Mouse (Mus musculus): ENCODE data around the gene Hoxc5.

Hoxc5 gene

DNA sequence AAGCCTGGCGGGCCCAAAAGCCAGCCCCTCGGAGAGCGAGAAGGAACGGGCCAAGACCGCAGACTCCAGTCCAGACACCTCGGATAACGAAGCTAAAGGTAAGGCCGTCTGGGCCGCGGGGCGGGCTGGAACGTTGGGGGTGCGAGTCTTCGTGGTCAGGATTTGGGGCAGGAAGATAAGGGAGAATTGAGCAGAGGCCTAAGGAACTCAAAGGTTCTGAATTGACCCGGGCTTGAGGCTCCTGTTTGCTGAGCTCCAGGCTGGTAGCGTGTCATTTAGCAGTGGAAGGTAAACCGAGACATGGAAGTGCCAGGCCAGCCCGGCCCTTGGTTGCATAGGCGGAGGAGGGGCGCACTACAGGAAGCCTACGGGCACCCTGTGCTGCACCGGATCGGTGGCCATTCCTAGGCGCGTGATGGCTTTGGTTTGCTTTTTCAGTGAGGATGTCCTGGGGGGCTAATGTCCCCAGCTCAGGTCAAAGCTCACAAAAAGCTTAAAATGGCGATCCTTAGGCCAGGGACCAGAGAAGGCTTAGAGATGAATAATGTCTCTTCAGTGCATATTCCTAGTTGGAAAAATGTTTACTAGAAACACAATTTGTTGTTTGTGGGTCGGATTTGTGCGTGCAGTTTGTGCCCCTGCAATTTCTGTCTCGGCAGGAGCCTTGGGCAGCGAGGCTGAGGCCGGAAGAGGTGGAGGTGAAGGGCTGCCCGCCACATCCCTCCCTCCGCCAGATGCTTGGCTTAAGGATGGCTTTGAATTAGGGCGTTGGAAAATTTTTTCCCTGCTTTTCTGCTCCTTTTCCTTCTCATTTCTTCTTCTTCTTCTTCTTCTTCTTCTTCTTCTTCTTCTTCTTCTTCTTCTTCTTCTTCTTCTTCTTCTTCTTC, 511 bp downstream of the Hoxc5 start:
- no peak for DNase-seq

DNA sequence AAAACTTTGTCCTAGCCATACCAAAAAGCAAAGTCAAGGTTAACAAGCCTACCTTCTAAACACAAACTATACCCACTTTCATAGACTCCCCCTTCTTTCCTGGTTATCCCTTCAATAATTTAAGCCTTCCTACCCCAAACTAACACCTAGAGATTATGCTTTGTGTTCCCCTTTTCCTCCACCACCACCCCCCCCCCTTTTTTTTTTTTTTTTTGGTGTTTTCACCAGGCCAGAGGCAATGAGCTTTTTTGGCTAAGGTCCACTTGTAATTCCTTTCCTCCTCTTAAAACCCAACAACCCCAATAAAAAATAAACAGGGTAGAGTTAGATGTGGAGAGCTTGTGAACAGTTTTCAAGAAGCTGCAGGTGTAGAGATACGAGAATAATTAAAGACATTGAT, 2.1 kb downstream of the Hoxc5 start:
- no peak for DNase-seq

DNA sequence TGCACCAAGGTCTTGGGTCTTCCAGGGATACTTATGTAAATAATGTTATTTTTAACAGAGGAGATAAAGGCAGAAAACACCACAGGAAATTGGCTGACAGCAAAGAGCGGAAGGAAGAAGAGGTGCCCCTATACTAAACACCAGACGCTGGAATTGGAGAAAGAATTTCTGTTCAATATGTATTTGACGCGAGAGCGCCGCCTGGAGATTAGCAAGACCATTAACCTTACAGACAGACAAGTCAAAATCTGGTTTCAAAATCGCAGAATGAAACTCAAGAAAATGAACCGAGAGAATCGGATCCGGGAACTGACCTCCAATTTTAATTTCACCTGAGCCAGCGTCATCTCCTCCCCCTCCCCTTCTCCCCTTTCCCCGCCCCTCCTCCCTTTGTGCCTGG, 3.5 kb downstream of the Hoxc5 start:
- DNase-seq = no peak

DNA sequence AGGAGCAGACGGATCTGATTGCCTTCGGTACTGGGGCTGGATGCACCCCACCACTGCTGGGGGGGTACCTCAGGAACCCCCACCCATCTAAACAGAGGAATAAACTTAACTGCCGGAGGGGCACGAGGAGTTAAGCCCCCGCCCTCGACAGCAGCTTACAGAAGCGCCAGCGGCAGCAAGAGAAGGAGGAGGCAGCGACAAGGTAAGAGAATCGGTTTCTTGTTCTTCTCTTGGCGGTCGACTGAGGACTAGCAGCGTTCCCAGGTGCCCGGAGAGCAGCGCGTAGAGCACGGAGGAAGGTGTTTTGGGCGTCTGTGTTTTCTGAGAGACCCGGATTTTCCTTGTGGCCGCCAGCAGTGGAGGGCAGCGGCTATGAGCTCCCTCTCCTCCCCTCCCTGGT, 5.0 kb downstream of the Hoxc5 start:
- no peak for DNase-seq

DNA sequence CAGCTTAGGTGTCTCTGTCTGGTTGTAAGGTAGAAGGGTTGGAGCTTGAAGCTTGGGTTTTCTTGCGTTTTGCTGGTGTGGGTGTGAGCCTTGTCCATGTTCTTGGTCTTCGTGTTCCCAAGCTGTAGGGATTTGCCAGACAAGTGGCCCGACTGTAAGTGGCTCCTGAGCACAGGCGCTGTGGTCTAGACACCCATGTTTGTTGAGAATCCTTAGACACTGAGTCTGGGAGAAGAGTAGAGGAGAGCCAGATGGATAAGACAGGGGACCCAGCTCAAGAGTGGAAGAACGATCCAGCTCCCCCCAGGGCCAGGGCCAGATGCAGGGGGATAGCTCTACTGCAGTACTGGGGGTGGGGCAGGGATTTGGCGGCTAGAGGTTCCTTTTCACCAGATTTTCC, 5.5 kb downstream of the Hoxc5 start:
- no peak for DNase-seq

DNA sequence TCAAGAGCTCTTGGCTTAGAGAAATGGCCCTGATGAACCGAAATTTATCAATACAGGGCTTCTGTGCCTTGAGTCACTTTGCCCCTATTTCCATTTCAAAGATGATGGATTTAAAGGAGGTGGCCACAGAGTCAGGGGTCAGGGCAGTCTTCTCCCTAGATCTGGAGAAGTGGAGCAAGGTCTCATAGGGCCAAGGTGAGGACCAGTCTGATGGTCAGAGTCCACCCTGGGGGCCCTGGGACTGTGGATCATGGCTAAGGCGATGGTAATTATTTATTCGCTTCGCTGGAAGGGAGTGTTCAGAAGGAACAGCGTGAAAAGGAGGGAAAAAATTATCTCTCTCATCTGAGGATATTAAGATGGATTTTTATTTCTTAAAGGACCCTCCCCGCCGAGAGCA, 7.8 kb downstream of the Hoxc5 start:
- no peak for DNase-seq

DNA sequence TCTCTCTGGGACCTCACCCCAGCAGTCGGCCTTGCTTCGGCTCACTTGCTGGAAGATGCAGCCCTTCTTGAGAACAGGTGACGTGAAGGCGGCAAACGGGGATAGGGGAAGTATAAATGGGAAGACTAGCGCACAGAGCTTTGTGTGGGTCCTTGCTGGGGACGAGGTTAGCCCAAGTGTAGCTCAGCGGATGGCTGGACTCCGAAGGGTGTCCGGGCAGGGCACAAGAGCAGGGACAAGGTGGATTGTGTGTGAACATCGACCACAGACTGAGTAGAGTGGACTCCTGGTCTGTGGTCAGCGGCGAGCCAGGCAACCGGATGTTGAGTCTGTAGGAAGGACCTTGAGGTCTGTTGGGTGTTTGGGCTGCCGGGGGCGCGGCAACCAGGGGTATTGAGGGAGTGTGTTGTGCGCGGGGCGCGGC, 8.5 kb downstream of the Hoxc5 start:
- no peak for DNase-seq

DNA sequence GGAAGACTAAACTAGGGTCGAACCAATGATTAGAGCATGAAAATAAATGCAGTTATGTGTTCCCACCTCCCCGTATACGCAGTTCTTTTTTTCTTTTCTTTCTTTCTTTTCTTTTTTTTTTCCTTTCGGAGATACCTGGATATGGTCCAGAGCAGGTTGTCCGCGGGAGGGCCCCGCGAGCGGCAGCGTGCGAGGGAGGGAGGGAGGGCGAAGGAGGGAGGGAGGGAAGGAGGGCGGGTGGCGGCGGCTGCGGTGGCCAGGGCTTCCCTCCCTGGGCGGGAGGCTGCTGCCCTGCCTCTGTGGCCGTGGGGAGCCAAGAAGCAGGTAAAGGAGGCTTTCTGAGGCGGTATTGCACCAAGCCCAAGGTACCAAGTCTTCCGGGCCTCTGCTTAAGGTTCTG, 8.9 kb downstream of the Hoxc5 start, which contains the start of gene Hoxc9:
Gene Hoxc9, plus strand, starts transcription at position 269 of the 400 bp plus-strand sequence.
- no peak for DNase-seq

DNA sequence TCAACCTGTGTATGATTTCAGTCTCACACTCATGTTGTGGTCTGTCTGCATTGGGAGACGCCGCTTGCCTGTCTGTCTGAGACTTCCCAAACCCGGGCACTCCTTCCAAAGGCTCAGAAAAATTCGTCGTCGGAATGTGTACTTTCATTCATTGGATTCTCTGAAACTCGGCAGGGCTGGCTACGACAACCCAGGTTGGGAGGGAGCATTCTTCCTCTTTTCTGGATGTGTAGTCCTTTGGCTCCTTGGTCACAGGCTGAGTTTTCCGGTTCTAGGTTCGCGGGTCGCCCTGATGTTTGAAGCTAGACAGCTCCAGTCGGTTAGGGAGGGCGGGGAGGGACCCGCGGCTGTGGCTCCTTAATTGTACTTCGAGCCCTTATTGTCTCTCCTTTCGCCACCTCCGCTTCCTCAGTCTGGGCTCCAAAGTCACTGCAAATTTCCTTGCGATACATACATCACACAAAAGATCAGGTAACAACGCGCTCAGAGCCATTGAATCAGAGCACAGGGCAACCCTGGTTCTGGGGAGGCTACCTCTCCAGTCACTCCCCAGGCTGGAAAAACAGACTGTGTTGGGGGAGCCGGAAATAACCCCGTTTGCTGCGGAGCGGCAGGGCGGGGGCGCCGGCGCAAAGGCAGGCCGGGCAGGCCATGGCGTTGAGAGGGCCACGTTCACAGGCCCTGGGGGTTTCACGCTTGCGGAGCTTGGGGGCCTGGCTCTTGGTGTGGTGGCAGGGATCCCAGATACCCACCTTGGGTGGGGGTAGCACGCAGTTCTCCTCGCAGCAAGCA, 9.6 kb downstream of the Hoxc5 start:
- DNase-seq = no peak

DNA sequence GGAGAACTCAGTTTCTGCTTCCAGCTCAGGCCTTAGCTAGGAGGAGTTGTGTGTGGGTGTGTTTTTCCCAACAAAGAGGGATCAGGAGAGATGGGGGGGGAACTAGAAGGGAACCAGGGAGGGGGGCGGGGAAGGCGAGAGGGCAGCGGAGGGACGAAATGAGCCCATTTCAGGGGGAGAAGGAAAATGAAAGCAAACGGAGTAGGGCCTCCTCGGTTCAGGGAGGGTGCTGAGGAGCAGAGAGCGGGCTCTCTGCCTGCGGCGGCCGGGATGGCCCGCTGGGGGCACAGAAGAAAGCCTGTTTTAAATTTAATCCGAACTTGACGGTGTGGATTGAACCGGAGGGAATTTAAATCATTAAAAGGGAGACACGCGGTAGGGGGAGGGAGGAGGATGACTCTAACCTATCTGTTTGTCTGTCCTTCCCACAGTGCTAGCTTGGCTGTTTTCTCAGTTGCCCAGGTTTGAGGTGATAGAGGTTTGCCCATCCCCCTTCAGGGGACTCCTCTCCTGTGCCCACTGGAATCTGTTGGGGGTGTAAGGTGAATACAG, 10.3 kb downstream of the Hoxc5 start:
- no peak for DNase-seq

DNA sequence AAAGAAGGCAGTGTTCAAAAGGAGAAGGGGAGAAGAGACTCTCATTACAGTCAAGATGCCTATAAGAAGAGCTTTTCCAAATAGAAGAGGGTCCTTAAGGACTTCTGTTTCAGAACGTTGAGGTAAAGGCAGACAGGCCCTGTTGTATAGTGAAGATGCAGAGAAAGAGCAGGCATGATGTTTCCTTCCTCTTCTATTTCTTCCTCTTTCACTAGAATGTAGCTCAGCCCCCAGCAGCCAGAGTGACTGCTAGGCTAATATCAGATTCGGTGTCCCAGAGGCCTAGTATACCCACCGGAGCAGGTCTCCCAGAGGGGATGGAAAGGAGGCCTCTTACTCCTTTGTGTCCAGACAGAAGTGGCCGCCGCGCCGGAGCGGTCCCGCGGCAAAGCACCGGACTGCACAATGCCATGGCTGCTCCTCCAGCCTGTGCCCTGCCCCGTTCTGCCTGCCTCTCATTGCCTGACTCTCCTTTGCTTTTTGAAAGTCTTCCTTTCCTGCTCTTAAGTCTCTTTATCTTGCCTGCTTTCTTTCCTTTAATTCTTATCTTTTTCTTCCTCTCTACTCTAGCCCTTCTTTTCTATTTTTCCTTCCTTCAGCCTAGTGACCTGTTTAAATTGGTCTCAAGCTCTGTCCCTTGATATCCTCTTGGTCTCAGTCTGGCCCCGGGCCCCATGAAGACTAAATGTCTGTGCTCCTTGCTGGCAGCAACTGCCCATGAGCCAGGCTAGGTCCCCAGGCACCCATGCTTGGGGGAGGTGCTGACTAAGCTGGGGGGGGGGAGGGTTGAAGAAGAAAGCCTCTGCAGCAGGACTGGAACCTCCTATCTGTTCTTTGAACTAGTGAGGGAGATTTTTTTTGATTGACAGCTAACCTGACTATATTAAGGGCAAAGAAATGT, 11.6 kb downstream of the Hoxc5 start:
- DNase-seq = no peak

DNA sequence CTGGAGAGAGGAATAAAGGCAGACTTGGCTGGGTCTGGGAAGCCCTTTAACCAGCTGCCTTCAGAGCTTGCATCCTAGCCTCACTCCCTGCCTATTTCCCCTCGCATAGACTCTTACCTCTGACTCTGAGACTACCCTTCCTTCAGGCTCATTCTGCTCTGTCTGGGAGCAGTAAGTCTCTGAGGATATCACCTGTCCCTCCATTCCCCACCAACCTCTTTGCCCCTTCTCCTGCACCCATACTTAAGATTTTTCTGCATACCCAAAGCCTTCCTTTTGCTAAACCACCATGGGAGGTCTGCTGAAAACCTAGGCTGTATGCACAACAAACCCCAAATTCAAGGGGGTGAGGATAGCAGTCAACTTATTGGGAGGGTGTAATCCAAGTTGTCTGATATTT, 12.7 kb downstream of the Hoxc5 start:
- DNase-seq = no peak

DNA sequence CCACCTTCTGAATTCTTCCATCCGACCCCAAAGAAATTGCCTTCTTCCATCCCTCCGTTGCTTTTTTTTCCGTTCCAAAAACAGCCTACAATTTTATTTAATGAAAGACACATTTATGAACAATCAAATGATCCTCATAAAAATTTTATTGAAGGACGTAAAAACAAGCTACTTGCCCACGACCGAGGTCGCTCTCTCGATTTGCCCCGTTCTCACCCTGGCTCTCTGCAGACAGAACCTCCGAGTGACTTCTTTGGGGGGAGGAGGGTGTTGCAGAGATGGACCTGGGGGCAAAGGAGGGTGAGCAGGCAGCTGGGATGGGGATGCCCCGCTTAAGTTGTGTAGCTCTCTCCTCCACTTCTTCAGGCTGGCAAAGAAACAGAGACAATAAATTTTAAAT, 13.1 kb downstream of the Hoxc5 start:
- DNase-seq = no peak

DNA sequence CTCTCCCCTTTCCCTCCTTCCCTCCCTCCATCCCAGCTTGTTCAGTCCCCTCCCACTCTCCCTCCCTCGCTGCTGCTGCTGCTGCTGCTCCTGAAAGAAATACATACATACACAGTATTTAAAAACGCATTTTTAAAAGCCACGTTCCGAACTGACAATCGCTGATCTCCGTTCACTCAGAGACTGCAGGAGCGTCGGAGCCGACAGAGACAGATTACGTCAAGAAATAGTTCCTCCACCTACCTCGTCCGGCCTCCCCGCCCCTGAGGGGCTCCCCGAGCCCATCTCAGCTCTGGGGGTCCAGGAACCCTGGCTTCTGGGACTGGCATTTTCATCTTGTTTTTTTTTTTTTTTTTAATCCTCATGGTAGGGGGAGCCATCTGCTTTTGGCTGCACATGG, 13.7 kb downstream of the Hoxc5 start:
- no peak for DNase-seq

DNA sequence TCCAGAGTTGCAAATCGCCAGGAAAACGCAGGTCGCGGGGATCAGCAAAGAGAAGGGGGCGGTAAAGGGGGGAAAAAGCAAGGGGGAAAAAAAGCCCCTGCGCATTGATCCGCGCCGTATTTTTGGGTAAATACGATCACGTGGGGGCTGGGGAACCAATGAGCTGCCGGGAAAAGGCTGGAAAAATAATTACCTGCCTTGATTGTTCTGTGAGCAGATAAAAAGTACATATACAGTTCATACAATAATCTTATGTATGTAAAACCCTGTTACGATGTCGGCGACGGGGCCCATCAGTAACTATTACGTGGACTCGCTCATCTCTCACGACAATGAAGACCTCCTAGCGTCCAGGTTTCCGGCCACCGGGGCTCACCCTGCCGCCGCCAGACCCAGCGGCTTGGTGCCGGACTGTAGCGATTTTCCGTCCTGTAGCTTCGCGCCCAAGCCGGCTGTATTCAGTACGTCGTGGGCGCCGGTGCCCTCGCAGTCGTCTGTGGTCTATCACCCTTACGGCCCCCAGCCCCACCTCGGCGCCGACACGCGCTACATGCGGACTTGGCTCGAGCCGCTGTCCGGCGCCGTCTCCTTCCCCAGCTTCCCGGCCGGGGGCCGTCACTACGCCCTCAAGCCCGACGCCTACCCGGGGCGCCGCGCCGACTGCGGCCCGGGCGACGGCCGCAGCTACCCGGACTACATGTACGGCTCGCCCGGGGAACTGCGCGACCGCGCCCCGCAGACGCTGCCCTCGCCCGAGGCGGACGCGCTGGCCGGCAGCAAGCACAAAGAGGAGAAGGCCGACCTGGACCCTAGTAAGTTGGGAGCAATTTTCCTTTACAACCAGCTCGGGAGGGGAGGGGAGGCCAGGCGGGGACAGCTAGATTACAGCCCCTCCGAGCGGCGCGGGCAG, 14.4 kb downstream of the Hoxc5 start:
- no peak for DNase-seq

DNA sequence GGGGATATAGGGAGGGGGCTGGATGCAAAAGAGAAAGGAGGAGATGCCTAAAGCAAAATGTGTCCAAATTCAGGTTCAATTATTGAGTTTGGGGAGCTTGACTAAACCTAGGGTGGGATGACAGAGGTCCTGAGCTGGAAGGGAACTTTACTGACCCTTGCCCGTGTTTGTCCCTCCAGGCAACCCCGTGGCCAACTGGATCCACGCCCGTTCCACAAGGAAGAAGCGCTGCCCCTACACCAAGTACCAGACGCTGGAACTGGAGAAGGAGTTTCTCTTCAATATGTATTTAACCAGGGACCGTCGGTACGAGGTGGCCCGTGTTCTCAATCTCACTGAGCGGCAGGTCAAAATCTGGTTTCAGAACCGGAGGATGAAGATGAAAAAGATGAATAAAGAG, 16.5 kb downstream of the Hoxc5 start:
- no peak for DNase-seq

DNA sequence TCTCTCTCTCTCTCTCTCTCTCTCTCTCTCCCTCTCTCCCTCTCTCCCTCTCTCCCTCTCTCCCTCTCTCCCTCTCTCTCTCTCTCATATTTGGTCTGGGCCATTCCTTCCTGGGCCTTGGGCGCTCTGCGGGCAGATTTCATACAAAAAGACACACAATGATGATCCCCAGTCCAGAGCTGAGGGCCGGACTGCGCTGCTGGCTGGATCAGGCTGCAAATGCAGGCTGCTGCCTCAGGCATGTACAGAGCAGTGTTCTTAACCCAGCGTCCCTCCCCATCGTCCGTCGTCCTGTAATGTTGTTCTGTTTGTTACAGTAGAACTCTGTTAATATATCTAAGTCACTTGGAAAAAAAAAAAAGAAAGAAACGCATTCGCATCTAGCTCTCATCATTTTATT, 17.3 kb downstream of the Hoxc5 start:
- DNase-seq = no peak

DNA sequence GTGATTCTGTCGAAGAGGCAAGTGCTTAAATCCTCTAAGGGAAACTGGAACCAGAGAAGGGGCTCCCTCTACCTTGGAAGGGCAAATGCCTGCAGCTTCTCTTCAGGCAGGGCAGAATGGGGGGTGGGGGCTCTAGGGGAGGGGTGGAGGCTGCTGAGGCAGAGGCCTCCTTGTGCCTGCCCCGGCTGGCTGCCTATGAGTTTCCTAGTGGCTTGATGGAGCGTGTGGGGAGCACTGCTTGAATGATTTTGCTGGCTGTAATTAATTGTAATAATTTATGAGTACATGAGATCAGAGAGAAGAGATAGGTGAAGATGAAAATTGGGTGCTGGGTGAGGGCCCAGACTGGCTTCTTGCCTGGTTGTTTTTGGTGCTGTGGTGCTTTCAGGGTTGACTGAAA, 17.7 kb downstream of the Hoxc5 start:
- no peak for DNase-seq

DNA sequence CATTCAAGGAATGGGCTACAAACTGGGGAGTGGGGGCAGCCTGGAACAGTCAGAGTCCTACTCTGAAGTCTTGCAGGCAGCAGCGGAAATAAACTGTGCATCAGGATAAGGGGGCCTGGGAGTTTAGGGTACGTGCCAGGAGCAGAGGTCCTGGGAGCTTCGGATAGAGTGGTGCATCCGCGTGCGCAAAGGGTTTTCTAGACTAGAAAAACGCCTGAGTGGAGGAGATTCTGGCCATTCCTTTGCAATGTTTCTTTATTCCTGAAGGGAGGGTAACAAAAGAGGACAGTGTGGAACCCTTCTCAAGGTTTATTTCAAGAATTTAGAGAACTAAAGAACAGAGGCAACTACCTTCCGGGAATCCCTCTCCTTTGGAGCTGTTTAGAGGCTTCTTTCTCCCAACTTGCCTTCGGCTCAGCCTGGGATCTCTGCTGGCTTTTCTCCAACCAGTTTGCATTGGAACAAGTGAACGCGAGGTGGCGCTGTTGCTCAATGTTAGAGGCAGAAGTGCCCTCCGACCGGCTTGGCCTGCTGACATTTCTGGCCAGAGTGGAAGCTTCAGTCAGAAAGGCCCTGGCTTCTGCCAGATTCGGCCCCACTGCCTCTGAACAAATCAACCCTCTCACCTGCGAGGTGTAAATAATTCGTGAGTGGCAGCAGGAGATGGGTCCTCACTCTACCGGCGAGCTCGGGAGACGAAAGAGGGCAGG, 20.0 kb downstream of the Hoxc5 start:
- peak; percentile 66 for DNase-seq

DNA sequence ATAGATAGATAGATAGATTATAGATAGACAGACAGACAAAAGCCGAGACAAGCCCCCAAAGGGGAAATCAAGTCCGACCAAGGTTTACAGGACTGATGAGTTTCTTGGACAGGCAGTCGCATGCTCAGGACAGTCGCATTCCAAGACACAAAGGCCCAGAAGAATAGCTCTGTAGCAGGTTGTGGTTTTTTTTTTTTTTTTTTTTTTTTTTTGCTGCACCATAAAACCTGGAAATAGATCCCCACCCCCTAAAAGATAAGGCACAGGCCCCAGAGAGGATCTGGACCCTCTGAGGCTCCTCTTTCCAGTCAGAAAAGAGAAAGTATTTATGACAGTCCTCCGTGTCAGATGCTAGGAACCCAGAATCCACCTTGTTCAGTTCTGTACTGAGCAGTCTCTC, 20.8 kb downstream of the Hoxc5 start:
- no peak for DNase-seq
